Mouse (Mus musculus): ENCODE results near the gene Tcl1b4.
"Not testable (repeated sequence)": the region's sequence is repeated elsewhere in the genome, so short reads cannot be mapped to it uniquely, and the experiment has no call there.

GRCm38 (mm10) chr12:105174318-105174717, 27.4 kb upstream of the Tcl1b4 start:
- TF ChIP-seq POLR2A (IDR thresholded peaks at IDR 0.05; ENCODE audit: low read depth, low read length); CTCF (IDR thresholded peaks at IDR 0.05; ENCODE audit: extremely low read depth, insufficient read depth, insufficient read length, insufficient replicate concordance): not testable (repeated sequence)
